Mouse (Mus musculus): ENCODE data around the gene Elovl6.
A peak's percentile ranks its signal among the peaks of the same experiment; 100 is the strongest.

The Elovl6 gene

DNA sequence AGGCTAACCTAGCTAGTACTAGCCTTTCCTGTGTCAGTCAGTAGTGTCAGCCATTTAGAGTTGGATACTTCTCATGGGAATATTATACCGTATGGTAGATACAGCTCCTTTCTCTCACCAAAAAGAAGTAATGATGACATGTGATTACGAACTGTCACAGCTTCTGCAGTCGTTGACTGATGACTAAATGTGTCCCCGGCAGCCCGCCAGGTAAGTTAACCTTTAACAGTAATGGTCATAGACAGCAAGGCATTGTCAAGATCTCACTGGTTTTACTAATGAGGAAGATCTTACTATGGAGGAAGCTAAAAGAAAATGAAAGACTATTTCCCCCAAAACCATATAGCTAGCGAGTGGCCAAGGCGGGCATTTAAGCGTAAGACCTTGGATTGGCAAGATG, 38.8 kb downstream of the Elovl6 start:
- DNase-seq, result no peak

DNA sequence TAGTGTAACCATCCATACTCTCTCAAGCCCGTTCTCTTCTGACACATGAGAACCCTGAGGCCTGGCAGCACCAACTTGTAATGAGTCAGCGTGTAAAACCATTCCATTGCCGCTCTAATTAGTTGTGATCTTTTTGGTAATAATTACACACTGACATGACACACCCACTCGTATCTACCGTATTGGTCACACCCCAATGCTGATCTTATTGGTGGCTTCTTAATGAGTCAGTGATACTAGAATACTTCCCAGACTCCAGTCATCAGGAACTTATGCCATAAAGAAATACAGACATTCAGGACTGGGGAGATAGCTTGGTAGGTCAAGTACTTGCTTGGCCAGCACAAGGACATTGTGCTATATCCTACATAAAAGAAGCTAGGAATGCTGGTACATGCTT, 39.5 kb downstream of the Elovl6 start:
- DNase-seq, result no peak

DNA sequence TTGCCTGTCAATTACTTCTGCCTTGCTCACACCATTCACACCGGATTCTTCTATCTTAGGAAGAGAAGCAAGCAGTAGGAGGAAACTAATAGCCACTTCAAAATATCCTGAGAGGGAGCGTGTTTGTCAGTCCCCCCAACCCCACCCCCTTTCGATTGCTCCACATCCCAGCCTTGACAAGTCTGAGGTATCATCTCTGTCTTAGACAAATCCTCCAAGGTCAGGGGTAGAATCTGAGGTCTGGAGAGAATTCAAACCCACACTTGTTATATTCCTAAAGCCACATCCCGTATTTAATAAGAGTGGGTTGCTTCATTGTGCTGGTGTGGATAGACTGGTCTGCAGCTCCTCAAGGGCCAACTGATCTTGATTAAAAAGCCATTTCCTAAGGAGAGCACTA, 40.8 kb downstream of the Elovl6 start:
- no peak for DNase-seq

DNA sequence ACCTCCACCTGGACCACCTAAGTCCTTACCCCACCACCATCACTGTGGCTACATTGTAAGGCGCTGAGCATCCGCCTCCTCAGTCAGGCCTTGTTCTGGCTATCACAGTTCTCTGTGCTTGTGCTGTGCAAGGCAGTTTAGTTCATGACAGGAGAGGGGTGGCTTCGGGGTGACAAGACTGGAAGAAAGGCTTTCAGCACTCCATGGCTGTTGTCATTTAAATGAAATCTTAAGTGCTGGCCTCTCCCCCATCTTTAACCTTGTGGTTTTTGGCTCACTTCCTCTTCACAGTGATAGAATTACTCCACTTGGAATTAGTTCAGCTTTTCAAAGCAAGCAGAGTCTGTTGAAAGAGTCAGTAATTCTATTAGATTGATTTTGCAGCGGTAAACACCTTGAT, 41.5 kb downstream of the Elovl6 start:
- no peak for DNase-seq

DNA sequence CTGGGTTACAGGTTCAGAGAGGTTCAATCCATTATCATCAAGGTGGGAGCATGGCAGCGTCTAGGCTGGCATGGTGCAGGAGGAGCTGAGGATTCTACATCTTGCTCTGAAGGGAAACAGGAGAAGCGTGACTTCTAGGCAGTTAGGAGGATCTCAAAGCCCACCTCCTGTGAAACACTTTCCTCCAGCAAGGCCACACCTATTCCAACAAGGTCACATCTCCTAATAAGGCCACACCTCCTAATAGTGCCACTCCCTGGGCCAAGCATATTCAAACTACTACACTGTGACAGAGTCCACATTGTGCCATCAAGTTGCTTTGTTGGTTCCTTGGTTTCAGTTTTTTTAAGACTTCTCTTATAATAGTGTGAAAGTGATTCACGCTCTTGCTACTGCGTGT, 42.9 kb downstream of the Elovl6 start:
- no peak for DNase-seq

DNA sequence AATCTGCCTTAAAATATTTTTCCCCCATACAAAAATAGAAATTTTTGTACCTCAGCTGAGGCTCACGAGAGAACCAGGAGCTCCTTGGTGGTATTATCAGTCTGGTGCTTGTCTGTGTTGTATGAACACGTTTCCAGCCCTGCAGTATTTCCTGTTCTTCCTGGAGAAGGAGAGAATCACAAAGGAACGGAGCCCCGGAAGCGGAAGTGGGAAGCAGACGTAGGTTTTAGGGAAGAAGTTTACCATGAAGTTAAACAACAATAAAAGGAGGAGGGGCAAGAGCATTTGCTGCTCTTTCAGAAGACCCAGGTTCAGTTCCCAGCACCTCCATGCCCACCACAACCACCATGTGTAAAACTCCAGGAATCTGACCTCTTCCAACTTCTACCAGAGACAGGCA, 44.4 kb downstream of the Elovl6 start:
- no peak for DNase-seq

DNA sequence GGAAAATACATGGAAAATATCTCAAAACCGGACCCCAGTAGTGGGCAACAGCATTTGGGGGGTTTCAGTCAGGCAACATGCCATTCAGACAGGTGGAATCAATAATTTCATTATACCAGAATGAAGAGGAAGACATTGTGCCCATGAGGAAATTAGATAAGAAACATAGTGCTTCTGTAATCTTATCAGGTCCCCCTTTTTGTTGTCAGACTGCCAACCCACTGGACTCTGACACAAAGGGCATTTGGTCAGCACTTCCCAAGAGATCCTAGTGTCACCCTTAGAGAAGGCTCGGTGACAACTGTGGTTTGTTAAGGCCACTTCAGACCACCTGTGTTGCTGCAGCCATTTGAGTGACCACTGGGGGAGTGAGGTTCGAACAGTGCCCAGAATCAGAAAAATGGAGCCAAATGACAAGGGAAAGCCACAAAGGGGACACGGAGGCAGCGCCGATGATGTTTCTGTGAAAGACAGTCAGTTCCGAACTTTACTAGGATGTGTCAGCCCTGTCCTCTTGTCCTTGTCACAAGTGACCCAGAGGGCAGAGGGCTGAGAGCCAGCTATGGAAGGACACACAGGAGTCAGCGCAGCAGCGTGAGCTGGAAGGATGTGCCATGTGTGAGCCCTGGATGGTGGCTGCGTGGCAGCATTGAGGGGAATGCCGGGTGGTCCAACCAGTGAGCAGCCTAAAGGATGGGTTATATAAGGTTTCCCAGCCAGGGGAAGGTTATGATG, 46.8 kb downstream of the Elovl6 start:
- DNase-seq, result no peak

DNA sequence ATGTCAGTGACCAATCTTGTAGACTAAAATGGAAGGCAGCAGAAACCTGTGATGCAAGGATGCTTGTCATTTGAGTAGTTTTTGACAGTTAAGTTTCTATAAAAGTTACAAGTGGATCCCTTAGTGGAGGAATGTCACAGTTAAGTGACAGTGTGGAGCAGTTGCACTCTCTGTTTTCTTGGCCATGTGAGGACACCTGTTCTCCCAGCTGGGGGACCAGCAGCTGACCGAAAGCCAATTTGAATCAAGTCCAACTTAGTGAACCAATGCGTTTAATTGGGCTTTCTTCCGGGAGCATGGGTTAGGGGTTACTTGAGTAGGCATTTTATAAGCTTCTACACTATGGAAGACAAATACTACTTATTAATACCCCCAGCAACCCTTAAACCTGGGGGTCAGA, 48.9 kb downstream of the Elovl6 start:
- no peak for DNase-seq

DNA sequence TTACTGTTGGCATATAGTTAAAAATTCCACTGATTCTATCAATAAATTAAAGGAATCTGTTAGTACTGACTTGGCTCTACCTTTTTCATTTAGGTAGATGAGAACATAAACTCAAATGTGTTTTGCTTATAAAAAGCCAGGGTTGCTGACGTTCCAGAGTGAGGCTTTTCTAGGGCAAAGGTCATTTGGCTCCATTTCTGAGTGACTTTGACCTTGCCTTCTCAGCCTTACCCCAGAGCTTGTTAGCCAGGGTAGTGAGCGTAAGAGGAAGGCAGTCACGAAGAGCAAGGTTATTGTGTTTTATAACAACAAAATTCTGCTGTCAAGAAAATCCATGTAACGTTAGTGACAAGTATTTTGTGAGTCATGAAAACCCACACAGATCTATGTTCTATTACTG, 50.3 kb downstream of the Elovl6 start:
- no peak for DNase-seq

DNA sequence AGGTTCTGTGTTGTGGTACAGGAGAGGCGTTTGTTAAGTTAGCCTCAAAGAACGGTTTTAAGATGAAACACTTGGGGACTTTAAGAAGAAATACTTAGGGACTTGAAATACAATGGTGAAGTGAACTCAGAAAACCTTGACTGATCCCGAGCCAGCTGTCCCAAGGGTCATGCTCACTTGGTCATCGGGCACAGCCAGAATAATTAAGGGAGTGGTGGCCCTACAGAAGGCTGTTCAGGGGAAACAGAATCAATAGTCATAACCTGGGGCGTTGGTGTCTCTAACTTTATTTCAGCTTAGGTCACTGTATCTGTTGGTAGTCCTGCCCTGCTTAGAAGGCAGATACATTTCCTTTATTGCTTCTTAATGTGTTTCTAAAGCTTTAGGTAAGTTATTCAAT, 51.1 kb downstream of the Elovl6 start:
- no peak for DNase-seq

DNA sequence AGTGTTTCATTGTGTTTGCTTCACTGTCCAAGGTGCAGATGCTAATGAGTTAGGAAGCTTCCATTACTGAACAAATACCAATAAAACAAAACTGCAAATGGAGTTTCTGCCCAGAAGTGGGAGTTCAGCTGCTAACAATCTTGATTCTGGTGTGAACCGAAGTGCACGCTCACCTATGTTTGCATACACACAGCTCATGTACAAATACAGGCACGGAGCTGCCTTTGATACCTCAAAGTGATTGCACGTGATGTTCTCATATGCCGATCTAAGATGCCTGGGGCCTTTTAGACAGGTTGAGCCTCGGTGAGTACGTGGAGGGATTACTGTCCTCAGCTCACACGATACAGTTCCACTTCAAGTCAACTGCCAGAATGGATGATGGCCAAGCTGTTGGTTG, 55.8 kb downstream of the Elovl6 start:
- no peak for DNase-seq

DNA sequence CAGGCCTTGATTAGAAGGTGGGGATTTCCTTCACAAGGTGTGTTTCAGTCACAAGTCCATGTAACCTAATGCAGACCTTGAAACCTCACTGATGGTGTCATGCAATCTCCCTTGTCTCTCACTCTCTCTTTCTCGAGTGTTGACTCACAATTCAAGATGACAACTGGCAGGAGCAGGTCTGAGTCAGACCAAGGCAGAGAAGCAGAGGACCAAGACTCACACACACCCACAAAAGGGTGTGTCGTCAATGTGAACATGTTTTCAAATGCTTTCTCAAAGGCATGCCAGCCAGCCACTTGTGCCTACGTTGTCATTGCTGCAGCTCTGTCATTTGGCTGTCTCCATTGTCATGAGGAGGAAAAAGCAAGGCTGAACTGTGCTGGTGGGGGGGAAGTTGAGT, 56.6 kb downstream of the Elovl6 start:
- DNase-seq, result no peak

DNA sequence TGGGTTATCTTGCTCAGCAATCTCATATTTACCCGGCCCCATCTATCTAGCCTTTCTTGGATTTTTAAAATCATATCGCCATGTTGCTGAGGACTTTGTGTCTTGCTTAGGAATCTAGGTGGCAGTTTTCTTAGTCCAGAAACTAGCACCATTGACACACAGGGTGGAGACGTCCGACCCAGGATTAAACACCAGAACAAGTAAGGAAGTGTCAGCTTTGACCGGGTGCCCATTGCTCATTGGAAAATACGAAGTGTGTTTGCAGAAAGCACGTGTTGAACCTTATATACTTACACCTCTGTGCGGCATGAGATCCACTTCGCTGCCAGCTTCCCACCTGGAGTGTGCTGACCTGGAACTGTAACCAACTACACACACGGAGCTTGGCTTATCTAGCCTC, 57.5 kb downstream of the Elovl6 start:
- DNase-seq, result no peak

DNA sequence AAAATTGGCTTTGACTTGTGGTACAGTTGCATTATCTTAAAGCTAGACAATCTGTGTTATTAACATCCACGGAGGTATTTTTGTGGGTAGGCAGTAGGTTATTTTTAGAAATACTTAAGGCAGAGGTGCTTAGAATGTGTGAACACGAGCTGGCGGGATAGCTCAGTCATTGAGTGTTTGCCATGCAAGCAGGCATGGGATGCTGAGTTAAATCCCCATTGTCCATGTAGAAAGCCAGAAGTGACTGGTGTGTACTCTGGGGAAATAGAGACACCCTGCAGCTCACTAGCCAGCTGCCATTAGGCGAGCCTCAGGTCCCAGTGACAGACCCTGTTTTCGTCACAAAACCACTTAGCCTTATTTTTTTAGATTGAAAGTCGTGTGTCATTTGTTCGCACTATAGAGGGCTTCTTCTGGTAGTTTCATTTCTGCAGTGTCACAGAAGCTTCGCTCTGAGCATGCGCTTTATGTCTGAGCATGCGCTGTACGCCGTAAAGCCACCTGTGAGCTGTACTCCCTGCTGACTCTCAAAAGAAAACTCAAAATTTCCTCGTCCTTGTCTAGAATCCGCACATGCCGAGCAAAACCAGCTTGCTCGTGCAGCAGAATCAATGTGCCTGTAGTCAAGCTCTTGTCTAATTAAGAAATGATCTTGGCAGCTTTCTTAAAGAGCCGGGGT, 58.5 kb downstream of the Elovl6 start:
- peak; percentile 63 for DNase-seq

DNA sequence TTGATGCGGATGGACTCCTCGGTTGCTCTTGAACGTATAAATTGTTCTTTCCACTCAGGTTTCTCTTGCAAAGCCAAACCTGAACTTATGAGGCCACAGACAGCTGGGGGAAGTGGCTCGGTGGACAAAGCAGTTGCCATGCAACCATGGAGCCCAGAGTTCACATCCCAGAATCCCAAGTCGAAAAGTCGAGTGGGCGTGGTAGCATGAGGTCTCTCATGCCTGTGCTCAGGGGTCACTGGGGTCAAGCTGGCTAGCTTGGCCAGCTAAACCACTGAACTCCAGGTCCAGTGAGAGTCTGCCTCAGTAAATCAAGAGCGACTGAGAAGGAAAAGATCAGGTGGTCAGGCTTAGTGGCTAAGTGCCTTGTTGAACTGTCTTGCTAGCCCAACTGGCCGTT, 59.1 kb downstream of the Elovl6 start:
- no peak for DNase-seq

DNA sequence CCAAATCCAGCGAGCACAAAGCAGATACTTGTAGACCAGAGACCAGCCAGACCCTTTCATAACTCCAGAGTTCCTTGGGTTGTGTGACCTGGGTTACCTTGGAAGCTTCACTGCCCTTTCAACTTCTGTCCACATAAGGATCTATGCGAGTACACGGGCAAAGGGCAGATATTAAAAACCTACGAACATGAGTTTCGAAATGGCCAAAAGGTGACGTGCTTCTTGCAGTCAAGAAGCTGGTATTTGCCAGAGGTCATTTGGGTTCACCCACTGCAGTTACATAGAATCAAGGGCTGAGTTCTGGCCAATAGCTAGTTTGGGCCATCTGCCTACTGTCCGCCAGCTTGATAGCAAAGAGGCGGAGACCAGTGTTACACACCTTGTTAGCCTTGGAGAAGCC, 59.6 kb downstream of the Elovl6 start:
- no peak for DNase-seq

DNA sequence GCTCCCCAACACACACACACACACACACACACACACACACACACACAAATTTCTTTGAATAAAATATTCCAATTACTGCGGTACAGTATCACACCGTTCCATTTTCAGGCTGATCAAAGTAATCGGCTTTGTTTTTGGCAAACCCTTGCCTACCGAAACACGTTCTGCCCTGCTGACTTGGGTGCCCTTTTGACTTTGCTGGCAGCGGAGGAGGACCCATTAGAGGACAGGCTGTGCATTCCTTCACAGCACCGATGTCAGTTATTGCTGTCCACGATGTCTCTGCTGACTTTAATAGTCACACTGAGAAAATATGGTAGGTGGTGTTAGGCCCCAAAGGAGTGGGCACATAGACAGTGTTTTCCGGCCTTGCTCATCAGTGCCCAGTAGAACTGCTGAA, 60.8 kb downstream of the Elovl6 start:
- no peak for DNase-seq

DNA sequence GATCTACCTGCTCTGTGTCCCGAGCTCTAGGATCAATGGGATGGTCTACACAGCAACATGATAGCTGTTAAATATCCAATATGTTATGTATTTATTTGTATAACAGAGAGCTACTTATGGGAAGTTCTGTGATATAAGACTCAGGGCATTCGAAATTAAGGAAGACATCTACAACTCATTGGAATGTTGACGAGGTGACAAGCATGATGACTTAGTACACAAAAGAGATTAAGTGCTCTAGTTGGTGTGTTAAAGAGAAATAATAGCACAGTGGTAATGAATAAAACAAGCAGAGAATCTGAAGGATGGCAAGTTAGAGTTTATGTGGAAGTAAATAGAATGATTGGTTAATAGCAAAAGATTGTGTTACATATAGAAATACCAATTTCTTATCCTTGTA, 61.6 kb downstream of the Elovl6 start:
- DNase-seq, result no peak

DNA sequence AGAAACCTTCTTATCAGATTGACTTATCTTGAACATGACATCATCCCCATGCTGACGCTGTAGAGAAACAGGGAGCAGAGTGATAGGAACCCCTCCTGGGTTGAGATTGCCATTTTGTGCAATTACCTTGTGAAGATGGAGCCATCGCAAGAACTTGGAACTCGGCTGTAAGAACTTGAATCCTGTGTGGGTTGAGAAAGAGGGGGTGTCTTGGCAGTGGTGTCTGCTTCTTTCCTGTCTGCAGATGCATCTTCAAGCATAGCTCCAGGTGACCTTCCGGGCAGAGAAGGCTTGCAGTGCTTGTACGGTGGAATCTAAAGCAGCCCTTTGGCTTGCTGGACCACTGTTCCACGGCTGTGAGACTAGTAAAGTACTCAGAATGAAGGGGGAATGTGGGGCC, 63.9 kb downstream of the Elovl6 start:
- no peak for DNase-seq

DNA sequence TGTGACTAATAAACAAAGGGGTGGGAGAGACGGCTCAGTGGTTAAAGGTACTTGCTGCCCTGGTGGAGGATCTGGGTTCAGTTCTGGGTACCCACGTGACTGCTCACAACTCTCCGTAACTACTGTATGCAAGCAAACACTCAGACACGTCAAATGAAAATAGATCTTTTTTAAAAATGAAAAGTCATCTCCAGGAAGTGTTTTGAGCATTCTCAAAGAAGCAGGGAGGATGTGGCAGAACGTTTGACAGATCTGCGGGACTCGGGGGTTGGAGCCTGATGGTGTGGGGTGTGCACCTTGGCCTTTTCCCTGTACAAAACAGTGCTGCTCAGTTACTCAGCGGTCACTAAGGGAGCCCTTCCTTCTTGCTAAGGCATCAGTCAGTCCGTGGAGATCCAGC, 70.1 kb downstream of the Elovl6 start:
- DNase-seq, result no peak

DNA sequence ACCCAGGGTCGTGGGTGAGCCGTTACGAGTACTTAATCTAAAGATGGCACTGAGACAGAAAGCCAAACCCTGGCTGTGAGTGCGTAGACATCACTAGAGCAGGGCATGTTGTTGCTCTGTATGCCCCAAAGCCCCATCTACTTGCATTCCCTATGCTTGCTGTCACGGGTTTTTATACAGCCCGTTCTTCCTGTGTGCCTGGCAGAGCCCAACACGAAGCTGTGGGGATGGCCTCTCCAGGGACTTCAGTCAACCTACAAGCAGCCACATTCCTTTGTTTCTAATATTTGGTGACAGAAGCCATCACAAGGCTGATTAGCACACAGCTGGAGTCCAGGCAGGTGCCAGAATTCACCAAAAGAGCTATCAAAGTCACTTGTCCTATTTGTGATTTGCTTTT, 73.3 kb downstream of the Elovl6 start:
- DNase-seq, result no peak

DNA sequence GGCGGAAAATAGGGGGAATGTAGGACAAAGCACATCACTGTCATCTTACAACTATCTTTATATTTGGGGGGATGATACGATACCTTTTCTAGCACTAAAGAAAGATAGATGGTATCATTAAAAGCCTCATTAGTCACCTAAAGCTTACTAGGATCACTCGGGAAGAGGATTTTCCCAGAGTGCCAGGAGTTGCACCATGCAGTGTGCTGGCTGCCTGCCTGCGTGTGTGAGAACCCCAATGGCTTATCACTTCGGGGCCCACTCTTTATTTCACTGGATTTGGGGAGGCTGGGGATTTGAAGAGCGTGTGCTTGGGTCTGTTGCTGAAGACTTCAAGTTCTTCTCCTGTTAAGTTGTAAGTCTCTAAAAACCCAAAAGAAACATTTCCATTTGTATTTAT, 73.8 kb downstream of the Elovl6 start:
- no peak for DNase-seq

DNA sequence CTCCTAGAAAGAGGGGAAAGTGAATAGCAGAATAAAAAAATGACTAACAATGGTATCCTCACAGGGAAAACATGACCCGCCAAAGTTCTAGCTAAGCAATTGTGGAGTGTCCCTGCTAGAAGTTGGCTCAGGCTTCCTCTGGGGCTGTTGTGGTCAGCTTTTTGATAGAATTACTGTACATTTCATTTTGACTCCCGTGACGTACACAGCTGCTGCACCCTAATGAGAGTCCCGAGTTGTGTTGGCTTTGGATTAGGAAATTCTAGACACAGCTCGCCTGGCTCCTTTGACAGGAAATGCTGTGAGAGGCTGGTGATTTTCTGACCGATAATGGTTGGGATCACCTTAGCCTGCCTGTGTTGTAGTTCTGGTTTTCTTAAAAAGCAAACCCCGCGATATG, 79.5 kb downstream of the Elovl6 start:
- no peak for DNase-seq

DNA sequence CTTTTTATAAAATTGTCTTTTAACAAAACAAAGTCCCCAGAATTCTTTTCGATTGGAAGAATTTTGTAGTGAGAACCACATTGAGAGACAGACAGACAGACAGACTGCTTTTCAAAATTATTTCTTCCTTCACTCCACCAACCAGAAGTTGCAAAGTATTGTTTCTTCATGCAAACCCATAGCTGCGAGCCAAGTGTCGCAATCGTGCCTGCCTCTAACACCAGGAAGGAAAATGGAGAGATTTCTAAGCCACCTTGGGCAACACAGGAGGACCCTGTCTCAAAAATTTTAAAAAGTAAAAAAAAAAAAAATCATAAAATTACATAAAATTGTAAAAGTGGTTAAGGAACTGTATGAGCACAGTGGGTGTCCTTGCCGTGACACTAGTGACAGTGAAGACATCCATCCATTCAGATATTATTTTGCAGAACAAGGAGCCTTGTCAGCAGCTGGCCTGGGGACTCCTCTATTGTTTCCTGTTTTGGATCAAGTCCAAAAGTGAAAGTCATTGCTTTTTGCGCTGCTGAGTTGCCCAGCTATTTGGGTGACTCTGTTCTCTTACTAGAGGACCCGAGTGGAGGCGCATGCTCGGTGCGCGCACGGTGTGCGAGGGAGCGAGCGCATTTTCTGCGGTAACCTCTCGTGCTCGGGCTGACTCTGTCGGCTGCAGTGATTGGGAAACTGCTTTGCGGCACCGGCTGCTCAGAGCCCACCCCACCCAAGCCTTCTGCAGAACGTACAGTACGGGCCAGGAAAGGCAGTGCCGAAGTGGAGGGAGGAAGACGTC, 80.3 kb downstream of the Elovl6 start:
- DNase-seq, result peak; percentile 8
